Mouse (Mus musculus): ENCODE results near the gene Il13.

Il13 gene

GRCm38 (mm10) chr11:53632122-53632733 is 2.3 kb downstream of the Il13 start:
- no peak for DNase-seq (ENCODE audit: low spot score)

DNA sequence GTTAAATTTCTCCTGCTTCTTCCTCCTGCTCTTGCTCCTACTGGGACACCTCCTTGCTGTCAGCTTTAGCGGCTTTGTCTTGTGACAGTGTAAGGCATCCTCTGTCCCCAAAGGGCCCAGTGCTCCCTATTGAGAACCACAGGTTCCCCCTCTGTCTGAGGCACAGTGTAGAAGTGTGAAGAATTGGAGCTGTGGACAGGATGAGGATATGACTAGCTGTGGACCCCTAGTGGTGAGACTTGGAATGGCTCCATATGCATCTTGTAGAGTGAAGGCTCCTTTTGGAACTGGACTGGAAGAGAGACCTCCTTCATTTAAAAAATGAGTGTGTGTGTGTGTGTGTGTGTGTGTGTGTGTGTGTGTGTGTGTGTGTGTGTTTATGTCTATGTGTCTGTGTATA is 6.6 kb downstream of the Il13 start:
- peak; percentile 86 for DNase-seq (ENCODE audit: low spot score)

- no peak for DNase-seq (ENCODE audit: low spot score)
Measured at GRCm38 (mm10) chr11:53626802-53627373, 7.6 kb downstream of the Il13 start.

DNA sequence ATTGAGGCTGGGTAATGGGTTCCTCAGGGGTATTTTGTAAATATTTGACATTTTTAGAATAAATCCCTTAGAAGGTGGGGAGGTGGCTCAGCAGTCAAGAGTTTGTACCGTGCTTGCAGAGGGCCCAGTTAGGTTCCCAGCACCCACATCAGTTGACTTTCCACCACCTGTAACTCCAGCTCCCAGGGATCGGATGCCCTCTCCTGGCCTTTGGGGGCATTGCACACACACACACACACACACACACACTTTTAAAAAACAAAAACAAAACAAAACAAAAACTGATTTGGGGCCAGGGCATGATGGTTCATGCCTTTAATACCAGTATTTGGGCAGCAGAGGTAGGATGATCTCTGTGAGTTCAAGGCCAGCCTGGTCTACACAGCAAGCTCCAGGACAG is 10.4 kb downstream of the Il13 start:
- DNase-seq (ENCODE audit: low spot score) = no peak

DNA sequence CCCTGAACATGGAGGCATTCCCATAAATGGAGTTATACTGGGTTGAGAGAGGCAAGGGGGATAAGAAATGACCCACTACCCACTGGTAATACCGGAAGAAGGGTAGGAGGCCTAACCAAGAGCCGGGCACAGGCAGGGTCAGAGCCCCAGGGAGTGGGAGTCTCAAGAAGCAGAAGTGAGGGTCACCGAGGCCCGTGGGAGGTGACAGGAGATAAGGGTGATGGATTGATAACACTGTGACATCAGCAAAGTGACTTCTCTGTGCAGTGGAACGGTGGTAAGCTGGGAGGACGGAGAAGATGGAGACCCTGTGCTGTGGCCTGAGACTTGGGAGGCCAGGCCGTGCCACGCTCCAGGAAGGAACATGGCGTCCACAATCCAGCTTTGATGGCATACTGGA is 10.9 kb downstream of the Il13 start:
- DNase-seq (ENCODE audit: low spot score) = no peak

- no peak for DNase-seq (ENCODE audit: low spot score)
Measured at GRCm38 (mm10) chr11:53622440-53622806, 12.1 kb downstream of the Il13 start.

- DNase-seq (ENCODE audit: low spot score) = no peak
Measured at GRCm38 (mm10) chr11:53621582-53622439, 12.7 kb downstream of the Il13 start.

DNA sequence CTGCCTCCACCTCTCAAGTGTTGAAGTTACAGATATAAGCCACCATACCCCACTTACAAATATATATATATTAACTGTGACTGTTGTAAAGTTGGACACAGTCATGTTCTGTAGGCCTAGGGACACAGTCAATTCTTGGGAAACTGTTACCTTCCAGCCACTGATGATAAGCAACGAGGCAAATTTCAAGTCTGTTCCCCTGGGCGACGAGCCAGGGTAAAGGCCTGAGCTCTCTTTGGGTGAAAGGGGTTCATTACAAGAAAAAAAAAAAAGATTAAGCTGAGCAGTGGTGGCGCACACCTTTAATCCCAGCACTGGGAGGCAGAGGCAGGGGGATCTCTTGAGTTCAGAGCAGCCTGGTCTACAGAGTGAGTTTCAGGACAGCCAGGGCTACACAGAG is 14.4 kb downstream of the Il13 start:
- no peak for DNase-seq (ENCODE audit: low spot score)

DNA sequence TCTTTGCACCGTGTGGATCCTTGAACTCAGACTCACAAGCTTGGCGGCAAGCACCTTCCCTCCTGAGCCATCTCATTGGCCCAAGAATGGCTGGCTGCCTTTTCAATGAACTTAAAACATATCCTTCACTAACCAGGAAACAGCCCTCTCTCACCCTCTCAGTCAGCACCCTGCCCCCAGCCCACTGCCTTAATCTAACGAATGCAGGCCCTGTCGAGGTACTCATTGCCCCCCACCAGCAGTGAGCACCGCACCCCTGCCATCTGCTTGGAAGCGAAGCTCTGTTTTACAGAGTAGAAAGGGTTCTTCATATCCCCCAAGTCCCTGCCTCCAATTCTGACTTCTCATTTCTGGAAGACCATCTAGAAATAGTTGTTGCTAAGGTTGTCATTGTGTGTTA is 15.1 kb downstream of the Il13 start:
- DNase-seq (ENCODE audit: low spot score) = no peak

DNA sequence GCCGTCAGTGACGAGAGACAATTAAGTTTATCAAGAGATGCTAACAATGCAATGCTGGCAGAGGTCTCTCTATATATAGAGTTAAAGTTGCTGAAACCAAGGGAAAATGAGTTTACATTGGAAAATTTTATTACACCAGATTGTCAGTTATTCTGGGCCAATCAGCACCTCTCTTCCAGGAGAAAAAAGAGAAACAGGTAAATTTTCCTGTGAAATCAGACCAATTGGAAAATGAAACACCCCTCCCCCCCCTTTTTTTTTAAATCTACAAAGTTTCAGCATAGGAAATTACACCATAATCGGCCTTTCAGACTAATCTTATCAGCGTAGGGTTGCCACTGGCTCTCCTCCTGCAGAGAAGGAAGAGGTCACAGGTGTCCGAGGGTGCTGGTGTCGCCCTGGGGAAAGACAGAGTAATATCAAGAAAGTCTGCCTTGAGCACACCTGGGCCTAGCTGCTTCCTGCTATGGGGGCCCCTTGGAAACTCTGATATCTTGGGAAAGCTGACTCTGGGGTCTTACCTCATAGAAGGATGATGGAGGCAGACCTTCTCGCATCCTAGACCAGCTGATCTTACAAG is 15.8 kb downstream of the Il13 start, which contains the start of gene Il4:
Il4 (minus strand) TSS at position 51 of the 580 bp plus-strand sequence.
- no peak for DNase-seq (ENCODE audit: low spot score)

DNA sequence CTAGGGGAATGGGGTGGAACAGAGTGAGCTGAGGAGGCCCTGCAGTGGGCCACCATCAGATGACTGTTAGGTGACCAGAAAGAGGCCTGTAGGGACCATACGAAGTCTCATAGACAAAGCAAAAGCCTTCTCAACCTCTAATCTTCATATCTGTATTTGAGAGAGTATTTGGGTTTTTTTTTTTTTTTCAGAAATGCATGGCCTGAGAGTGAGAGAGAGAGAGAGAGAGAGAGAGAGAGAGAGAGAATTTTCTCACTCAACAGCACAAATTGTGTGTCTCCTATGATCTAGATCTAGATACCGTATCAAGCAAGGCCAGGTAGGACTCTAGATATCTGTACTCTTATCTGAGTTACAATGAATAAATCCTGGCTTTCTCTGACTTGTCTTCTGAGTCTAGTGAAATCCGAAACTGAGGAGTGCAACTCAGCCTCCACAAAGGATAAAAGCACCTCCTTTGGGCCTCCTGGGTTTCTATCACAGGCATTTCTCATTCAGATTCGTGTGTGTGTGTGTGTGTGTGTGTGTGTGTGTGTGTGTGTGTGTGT is 16.9 kb downstream of the Il13 start:
- no peak for DNase-seq (ENCODE audit: low spot score)

- DNase-seq (ENCODE audit: low spot score) = no peak
Measured at GRCm38 (mm10) chr11:53616748-53617558, 17.5 kb downstream of the Il13 start.

DNA sequence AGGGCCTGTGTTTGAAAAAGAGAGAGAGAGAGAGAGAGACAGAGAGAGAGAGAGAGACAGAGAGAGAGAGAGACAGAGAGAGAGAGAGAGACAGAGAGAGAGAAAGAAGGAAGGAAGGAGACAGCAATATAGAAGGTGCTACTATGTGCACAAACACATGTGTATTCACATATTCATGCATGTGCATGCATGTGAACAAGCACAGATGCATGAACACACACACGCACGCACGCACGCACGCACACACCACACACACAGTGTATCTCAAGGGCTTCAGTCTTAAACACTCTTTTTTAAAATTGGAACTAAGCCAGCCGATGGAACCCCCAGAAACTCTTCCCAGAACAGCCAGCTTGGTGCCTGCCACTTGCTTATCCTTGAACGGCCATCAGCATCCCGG is 18.9 kb downstream of the Il13 start:
- no peak for DNase-seq (ENCODE audit: low spot score)

GRCm38 (mm10) chr11:53615172-53615571 is 19.3 kb downstream of the Il13 start:
- DNase-seq (ENCODE audit: low spot score) = no peak

GRCm38 (mm10) chr11:53609672-53610071 is 24.8 kb downstream of the Il13 start:
- DNase-seq (ENCODE audit: low spot score) = no peak

GRCm38 (mm10) chr11:53609231-53609630 is 25.3 kb downstream of the Il13 start:
- DNase-seq (ENCODE audit: low spot score) = no peak

- DNase-seq (ENCODE audit: low spot score) = no peak
Measured at GRCm38 (mm10) chr11:53605609-53606008, 28.9 kb downstream of the Il13 start.

GRCm38 (mm10) chr11:53604983-53605382 is 29.5 kb downstream of the Il13 start:
- DNase-seq (ENCODE audit: low spot score) = no peak

- no peak for DNase-seq (ENCODE audit: low spot score)
Measured at GRCm38 (mm10) chr11:53591116-53591515, 43.4 kb downstream of the Il13 start.

- DNase-seq (ENCODE audit: low spot score) = peak; percentile 72
Measured at GRCm38 (mm10) chr11:53590368-53590768, 44.1 kb downstream of the Il13 start.

- no peak for DNase-seq (ENCODE audit: low spot score)
Measured at GRCm38 (mm10) chr11:53588279-53588678, 46.2 kb downstream of the Il13 start.

GRCm38 (mm10) chr11:53585510-53585909 is 49.0 kb downstream of the Il13 start:
- DNase-seq (ENCODE audit: low spot score) = no peak
